Comparison of ENCODE assay signal across 10 mouse cellular contexts in genomic region chr6:134670881-134671411, GRCm38 (mm10). TPM values are rescaled to one million over a fixed set of nuclear protein-coding genes. Genes with fewer than 3 reads are reported as not detected.
A peak's percentile ranks its signal among the peaks of the same experiment; 100 is the strongest.
DNase-seq lines count a peak whose midpoint lies in the region; ATAC-seq lines count a peak whose summit lies in the region.
"Had no signal": no experiment of that assay in that cellular context is flagged by ENCODE, and none has a peak within 500 bp of the region (broad histone marks: within the 10 kb centered on the region; RNA-seq: fewer than 3 reads in every experiment).

No protein-coding gene starts in this region.

- 0 out of 2 replicates have a peak overlapping the region, but pooled peaks have one; percentile 4 for H3K9ac ChIP-seq in heart, embryonic 13.5 days

- 22% methylated on average over 4 of the region's 4 CpGs for WGBS in heart, embryonic 13.5 days

- no peaks in the 10 kb centered on the region for H3K27me3 ChIP-seq in heart, embryonic 13.5 days (replicated peaks)
- H3K27me3 ChIP-seq: megakaryocyte, embryonic 14.5 days had no signal

- no peak overlapping the region for H3K4me3 ChIP-seq in heart, embryonic 13.5 days
- H3K4me3 ChIP-seq: left cerebral cortex, adult 2 months; megakaryocyte, embryonic 14.5 days had no signal

- ATAC-seq in heart, embryonic 13.5 days (ENCODE audit: extremely low read depth, insufficient number of reproducible peaks, low FRiP score, low TSS enrichment): no peak

- no peaks in the 10 kb centered on the region for H3K36me3 ChIP-seq in heart, embryonic 13.5 days

- no peaks in the 10 kb centered on the region for H3K9me3 ChIP-seq in heart, embryonic 13.5 days
- H3K9me3 ChIP-seq: megakaryocyte, embryonic 14.5 days had no signal

- H3K4me1 ChIP-seq in heart, embryonic 13.5 days: peaks cover 54% of the 10 kb centered on the region

- H3K27ac ChIP-seq in heart, embryonic 13.5 days (replicated peaks): peak overlapping the region; percentile 85
- H3K27ac ChIP-seq: left cerebral cortex, adult 2 months had no signal

- peak overlapping the region; percentile 23 for H3K4me2 ChIP-seq in heart, embryonic 13.5 days

- peak; percentile 39 for DNase-seq in gastrocnemius, adult 18-20 months (ENCODE audit: low spot score)
- DNase-seq in gastrocnemius, postnatal 25 days: no peak
- peak; percentile 90 for DNase-seq in Muller cell, postnatal 12 days (ENCODE audit: inconsistent ontology term)
- peak; percentile 39 for DNase-seq in lung, postnatal 36 days
- DNase-seq in urinary bladder, postnatal 25 days (ENCODE audit: low spot score): no peak
- no peak for DNase-seq in B cell, adult 2 months
- DNase-seq in cerebellum, postnatal 4 days (ENCODE audit: low spot score in 2 of 2): no peak

RNA-seq across cellular contexts. Expression of gene Borcs5, which starts 31.6 kb away (rescaled TPM):
- total RNA-seq in gastrocnemius, adult 18-20 months (2021): 10 to 100 TPM; 17.2 to 17.5 TPM
- 10 to 100 TPM; 11.3 to 14.0 TPM for total RNA-seq in gastrocnemius, postnatal 25 days (2021)
- 12.7 and 14.4 TPM in 2 replicates for polyA plus RNA-seq in heart, embryonic 13.5 days (2015; fragmentation: Nextera tagmentation; extraction: Ambion mirVana)

RNA-seq across cellular contexts. Expression of gene Mansc1, which starts 38.7 kb away (rescaled TPM):
- total RNA-seq in gastrocnemius, adult 18-20 months (2021): under 1 TPM; 0.82 to 0.90 TPM
- total RNA-seq in gastrocnemius, postnatal 25 days (2021): 1 to 10 TPM; 1.3 TPM
- 5.9 and 6.1 TPM in 2 replicates for polyA plus RNA-seq in heart, embryonic 13.5 days (2015; fragmentation: Nextera tagmentation; extraction: Ambion mirVana)

Comparison
In these comparisons a context has a peak if more than half of its experiments do, and no peak if none do; other contexts are left out.
1. DNase-seq: peak in gastrocnemius, adult 18-20 months (single experiment), Muller cell, postnatal 12 days (single experiment) and lung, postnatal 36 days (single experiment); none in gastrocnemius, postnatal 25 days (single experiment), urinary bladder, postnatal 25 days (single experiment), B cell, adult 2 months (0 of 2) and cerebellum, postnatal 4 days (0 of 2).